Mouse (Mus musculus): Measurements from ENCODE around the gene Khdrbs2.
A peak's percentile ranks its signal among the peaks of the same experiment; 100 is the strongest.

The Khdrbs2 gene

GRCm38 (mm10) chr1:32172506-32173239 is at the start of gene Khdrbs2:
Gene Khdrbs2, plus strand, starts transcription at chr1:32172714.
- peak; percentile 90 for DNase-seq

GRCm38 (mm10) chr1:32174566-32174965 is 2.1 kb downstream of the Khdrbs2 start:
- no peak for DNase-seq

- DNase-seq = no peak
These were observed 27.2 kb downstream of the Khdrbs2 start for GRCm38 (mm10) chr1:32199664-32200260.

GRCm38 (mm10) chr1:32248443-32248842 is 75.9 kb downstream of the Khdrbs2 start:
- no peak for DNase-seq

- no peak for DNase-seq
These were observed 77.1 kb downstream of the Khdrbs2 start for GRCm38 (mm10) chr1:32249602-32250001.

- no peak for DNase-seq
These were observed 77.8 kb downstream of the Khdrbs2 start for GRCm38 (mm10) chr1:32250337-32250736.

- no peak for DNase-seq
These were observed 86.4 kb downstream of the Khdrbs2 start for GRCm38 (mm10) chr1:32258942-32259341.

- DNase-seq = no peak
These were observed 98.0 kb downstream of the Khdrbs2 start for GRCm38 (mm10) chr1:32270519-32270918.

- no peak for DNase-seq
These were observed 122.2 kb downstream of the Khdrbs2 start for GRCm38 (mm10) chr1:32294702-32295101.

GRCm38 (mm10) chr1:32301391-32301790 is 128.9 kb downstream of the Khdrbs2 start:
- DNase-seq = no peak

- no peak for DNase-seq
These were observed 136.6 kb downstream of the Khdrbs2 start for GRCm38 (mm10) chr1:32309074-32309473.

GRCm38 (mm10) chr1:32309637-32310036 is 137.1 kb downstream of the Khdrbs2 start:
- DNase-seq = no peak

GRCm38 (mm10) chr1:32339108-32339507 is 166.6 kb downstream of the Khdrbs2 start:
- DNase-seq = no peak

GRCm38 (mm10) chr1:32347538-32347937 is 175.0 kb downstream of the Khdrbs2 start:
- no peak for DNase-seq

- no peak for DNase-seq
These were observed 179.6 kb downstream of the Khdrbs2 start for GRCm38 (mm10) chr1:32352076-32352475.

GRCm38 (mm10) chr1:32363539-32363938 is 191.0 kb downstream of the Khdrbs2 start:
- DNase-seq = no peak

- no peak for DNase-seq
These were observed 225.0 kb downstream of the Khdrbs2 start for GRCm38 (mm10) chr1:32397553-32397952.

GRCm38 (mm10) chr1:32407651-32408050 is 235.1 kb downstream of the Khdrbs2 start:
- no peak for DNase-seq

GRCm38 (mm10) chr1:32428410-32428809 is 255.9 kb downstream of the Khdrbs2 start:
- no peak for DNase-seq

GRCm38 (mm10) chr1:32429493-32429892 is 257.0 kb downstream of the Khdrbs2 start:
- no peak for DNase-seq

GRCm38 (mm10) chr1:32430516-32430915 is 258.0 kb downstream of the Khdrbs2 start:
- DNase-seq = no peak

GRCm38 (mm10) chr1:32433118-32433517 is 260.6 kb downstream of the Khdrbs2 start:
- no peak for DNase-seq

- DNase-seq = no peak
These were observed 271.4 kb downstream of the Khdrbs2 start for GRCm38 (mm10) chr1:32443927-32444326.

- peak; percentile 48 for DNase-seq
These were observed 290.6 kb downstream of the Khdrbs2 start for GRCm38 (mm10) chr1:32463103-32463516.

GRCm38 (mm10) chr1:32471022-32471421 is 298.5 kb downstream of the Khdrbs2 start:
- DNase-seq = no peak

Data from cerebellum, adult 11-12 months (tissue).